Mouse (Mus musculus): ENCODE results near the gene Pax8. TPM values are rescaled to one million over a fixed set of nuclear protein-coding genes. Genes with fewer than 3 reads are reported as not detected.
A peak's percentile ranks its signal among the peaks of the same experiment; 100 is the strongest.

Pax8 gene
- polyA plus RNA-seq, 1 experiment: not detected

GRCm38 (mm10) chr2:24417564-24417963 lies 57.8 kb downstream of the Pax8 start:
- Histone ChIP-seq H3K27me3 (ENCODE audit: control insufficient read depth, insufficient read depth, low read length) (no peaks in the 10 kb centered on the region), H3K4me1 (ENCODE audit: control insufficient read depth, insufficient read depth, insufficient read length) (no peaks in the 10 kb centered on the region), H3K4me3 (ENCODE audit: extremely low read depth, insufficient read depth, insufficient read length) (no peak overlapping the region), H3K36me3 (ENCODE audit: control insufficient read depth, insufficient read depth, low read length) (no peaks in the 10 kb centered on the region), H3K27ac (ENCODE audit: insufficient read depth, low read length) (no peak overlapping the region)
- TF ChIP-seq CTCF (IDR thresholded peaks at IDR 0.05; ENCODE audit: extremely low read depth, insufficient read depth, insufficient read length, insufficient replicate concordance) (no peak), POLR2A (IDR thresholded peaks at IDR 0.05; ENCODE audit: low read depth, low read length) (no peak)
- DNase-seq (ENCODE audit: low read depth in 1 of 2, low spot score in 2 of 2): no peak
- 100% methylated on average over 4 of the region's 4 CpGs for WGBS

- H3K4me1 ChIP-seq (ENCODE audit: control insufficient read depth, insufficient read depth, insufficient read length): no peaks in the 10 kb centered on the region
- H3K4me3 ChIP-seq (ENCODE audit: extremely low read depth, insufficient read depth, insufficient read length): no peak overlapping the region
- no peak for TF ChIP-seq POLR2A (IDR thresholded peaks at IDR 0.05; ENCODE audit: low read depth, low read length)
- TF ChIP-seq CTCF (IDR thresholded peaks at IDR 0.05; ENCODE audit: extremely low read depth, insufficient read depth, insufficient read length, insufficient replicate concordance): no peak
- no peaks in the 10 kb centered on the region for H3K27me3 ChIP-seq (ENCODE audit: control insufficient read depth, insufficient read depth, low read length)
- no peaks in the 10 kb centered on the region for H3K36me3 ChIP-seq (ENCODE audit: control insufficient read depth, insufficient read depth, low read length)
- WGBS: 30% methylated on average over 2 of the region's 2 CpGs
- H3K27ac ChIP-seq (ENCODE audit: insufficient read depth, low read length): no peak overlapping the region
- no peak for DNase-seq (ENCODE audit: low read depth in 1 of 2, low spot score in 2 of 2)
Measured at GRCm38 (mm10) chr2:24417106-24417505, 58.3 kb downstream of the Pax8 start.

GRCm38 (mm10) chr2:24416668-24417067 lies 58.7 kb downstream of the Pax8 start:
- Histone ChIP-seq H3K36me3 (ENCODE audit: control insufficient read depth, insufficient read depth, low read length) (no peaks in the 10 kb centered on the region), H3K4me1 (ENCODE audit: control insufficient read depth, insufficient read depth, insufficient read length) (no peaks in the 10 kb centered on the region), H3K4me3 (ENCODE audit: extremely low read depth, insufficient read depth, insufficient read length) (no peak overlapping the region), H3K27me3 (ENCODE audit: control insufficient read depth, insufficient read depth, low read length) (no peaks in the 10 kb centered on the region), H3K27ac (ENCODE audit: insufficient read depth, low read length) (no peak overlapping the region)
- TF ChIP-seq CTCF (IDR thresholded peaks at IDR 0.05; ENCODE audit: extremely low read depth, insufficient read depth, insufficient read length, insufficient replicate concordance) (no peak), POLR2A (IDR thresholded peaks at IDR 0.05; ENCODE audit: low read depth, low read length) (no peak)
- WGBS: 17% methylated on average over 9 of the region's 9 CpGs
- DNase-seq (ENCODE audit: low read depth in 1 of 2, low spot score in 2 of 2): no peak

- no peak overlapping the region for H3K4me3 ChIP-seq (ENCODE audit: extremely low read depth, insufficient read depth, insufficient read length)
- WGBS: 87% methylated on average over 4 of the region's 4 CpGs
Measured at GRCm38 (mm10) chr2:24413677-24414076, 61.7 kb downstream of the Pax8 start.

GRCm38 (mm10) chr2:24413172-24413571 lies 62.2 kb downstream of the Pax8 start:
- WGBS: 81% methylated on average over 3 of the region's 3 CpGs
- Histone ChIP-seq H3K4me1 (ENCODE audit: control insufficient read depth, insufficient read depth, insufficient read length) (no peaks in the 10 kb centered on the region), H3K27me3 (ENCODE audit: control insufficient read depth, insufficient read depth, low read length) (no peaks in the 10 kb centered on the region), H3K4me3 (ENCODE audit: extremely low read depth, insufficient read depth, insufficient read length) (no peak overlapping the region), H3K36me3 (ENCODE audit: control insufficient read depth, insufficient read depth, low read length) (peaks cover 3% of the 10 kb centered on the region; the same call in 1 of the 2 replicates), H3K27ac (ENCODE audit: insufficient read depth, low read length) (no peak overlapping the region)
- TF ChIP-seq CTCF (IDR thresholded peaks at IDR 0.05; ENCODE audit: extremely low read depth, insufficient read depth, insufficient read length, insufficient replicate concordance) (no peak), POLR2A (IDR thresholded peaks at IDR 0.05; ENCODE audit: low read depth, low read length) (no peak)
- DNase-seq (ENCODE audit: low read depth in 1 of 2, low spot score in 2 of 2): no peak

More at GRCm38 (mm10) chr2:24413677-24414076, 61.7 kb downstream of the Pax8 start:
- Histone ChIP-seq H3K27me3 (ENCODE audit: control insufficient read depth, insufficient read depth, low read length) (no peaks in the 10 kb centered on the region), H3K4me1 (ENCODE audit: control insufficient read depth, insufficient read depth, insufficient read length) (no peaks in the 10 kb centered on the region), H3K36me3 (ENCODE audit: control insufficient read depth, insufficient read depth, low read length) (no peaks in the 10 kb centered on the region), H3K27ac (ENCODE audit: insufficient read depth, low read length) (no peak overlapping the region)
- TF ChIP-seq CTCF (IDR thresholded peaks at IDR 0.05; ENCODE audit: extremely low read depth, insufficient read depth, insufficient read length, insufficient replicate concordance): no peak
- TF ChIP-seq POLR2A (IDR thresholded peaks at IDR 0.05; ENCODE audit: low read depth, low read length): no peak
- DNase-seq (ENCODE audit: low read depth in 1 of 2, low spot score in 2 of 2): no peak

GRCm38 (mm10) chr2:24409166-24409565 lies 66.2 kb downstream of the Pax8 start:
- no peak overlapping the region for H3K4me3 ChIP-seq (ENCODE audit: extremely low read depth, insufficient read depth, insufficient read length)
- no peak overlapping the region for H3K27ac ChIP-seq (ENCODE audit: insufficient read depth, low read length)
- no peaks in the 10 kb centered on the region for H3K4me1 ChIP-seq (ENCODE audit: control insufficient read depth, insufficient read depth, insufficient read length)
- no peaks in the 10 kb centered on the region for H3K27me3 ChIP-seq (ENCODE audit: control insufficient read depth, insufficient read depth, low read length)
- peak; percentile 21 to 68 for DNase-seq (ENCODE audit: low read depth in 1 of 2, low spot score in 2 of 2)
- peaks cover 35% of the 10 kb centered on the region for H3K36me3 ChIP-seq (ENCODE audit: control insufficient read depth, insufficient read depth, low read length)
- TF ChIP-seq POLR2A (IDR thresholded peaks at IDR 0.05; ENCODE audit: low read depth, low read length) (no peak), CTCF (IDR thresholded peaks at IDR 0.05; ENCODE audit: extremely low read depth, insufficient read depth, insufficient read length, insufficient replicate concordance) (peak; percentile 78; the same call in 1 of the 2 replicates)
- WGBS: 15% methylated on average over 2 of the region's 2 CpGs

GRCm38 (mm10) chr2:24407701-24408485 lies 67.5 kb downstream of the Pax8 start:
- Histone ChIP-seq H3K27ac (ENCODE audit: insufficient read depth, low read length) (no peak overlapping the region), H3K4me1 (ENCODE audit: control insufficient read depth, insufficient read depth, insufficient read length) (no peaks in the 10 kb centered on the region), H3K36me3 (ENCODE audit: control insufficient read depth, insufficient read depth, low read length) (peaks cover 44% of the 10 kb centered on the region), H3K4me3 (ENCODE audit: extremely low read depth, insufficient read depth, insufficient read length) (no peak overlapping the region), H3K27me3 (ENCODE audit: control insufficient read depth, insufficient read depth, low read length) (no peaks in the 10 kb centered on the region)
- 97% methylated on average over 4 of the region's 4 CpGs for WGBS
- DNase-seq (ENCODE audit: low read depth in 1 of 2, low spot score in 2 of 2): no peak
- TF ChIP-seq POLR2A (IDR thresholded peaks at IDR 0.05; ENCODE audit: low read depth, low read length) (no peak), CTCF (IDR thresholded peaks at IDR 0.05; ENCODE audit: extremely low read depth, insufficient read depth, insufficient read length, insufficient replicate concordance) (no peak)

All from spleen, adult 2 months (tissue).